Mouse (Mus musculus) leukemia stem cell, adult 10-12 weeks (primary cell): ENCODE results near the gene Ccdc162. TPM values are rescaled to one million over a fixed set of nuclear protein-coding genes. Genes with fewer than 3 reads are reported as not detected.

Source experiments
- polyA plus RNA-seq: library from polyadenylated mRNA; stranded (reverse); fragments of >175 nt; gene quantifications from 2 replicates; pipeline ENCODE4 v1.2.3, GENCODE M21; 2012; ENCODE audit warnings: low replicate concordance

The Ccdc162 gene
- 0.68 TPM in 1 of 2 replicates, not detected in the other for polyA plus RNA-seq

DNA sequence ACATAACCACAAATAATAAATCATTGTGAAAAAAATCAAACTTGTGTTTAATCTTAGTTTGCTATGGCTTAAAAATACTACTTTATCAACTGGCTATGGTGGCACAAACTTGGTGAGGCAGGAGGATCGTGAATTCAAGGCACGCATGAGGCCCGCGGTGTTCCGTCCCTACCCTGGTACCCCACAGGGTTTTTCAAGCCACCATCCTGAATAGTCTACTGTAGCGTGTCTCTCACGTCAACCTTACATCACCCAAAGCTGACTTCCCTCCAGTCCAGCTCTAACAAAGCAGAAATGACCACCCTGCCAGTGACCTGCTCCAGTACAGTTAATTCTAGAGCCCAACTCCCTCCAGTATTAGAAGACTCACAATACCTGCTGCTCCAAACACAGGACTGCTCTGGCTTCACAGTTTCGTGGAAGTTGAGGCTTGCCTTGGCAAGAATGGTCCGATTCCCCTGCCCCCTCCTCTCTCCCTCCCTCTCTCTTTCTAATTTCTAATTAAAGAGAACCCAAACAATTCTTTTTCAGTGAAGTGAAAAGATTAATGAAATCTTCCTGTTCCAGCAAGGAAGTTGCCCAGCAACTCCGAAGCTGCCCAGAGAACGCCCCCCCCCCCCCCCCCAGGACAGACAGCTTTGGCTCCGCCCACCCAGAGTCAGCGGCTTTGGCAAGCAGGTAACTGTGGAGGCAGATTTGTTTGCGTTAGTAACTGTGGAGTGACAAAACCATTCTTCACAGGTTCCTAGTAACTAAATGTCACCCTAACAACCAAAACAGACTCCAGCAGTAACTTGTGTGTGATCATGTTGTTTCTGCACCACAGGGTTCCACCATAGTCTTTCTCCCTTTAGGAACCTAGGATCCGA, at the start of gene Ccdc162:
Gene Ccdc162, minus strand, starts transcription at position 606 of the 869 bp plus-strand sequence.

DNA sequence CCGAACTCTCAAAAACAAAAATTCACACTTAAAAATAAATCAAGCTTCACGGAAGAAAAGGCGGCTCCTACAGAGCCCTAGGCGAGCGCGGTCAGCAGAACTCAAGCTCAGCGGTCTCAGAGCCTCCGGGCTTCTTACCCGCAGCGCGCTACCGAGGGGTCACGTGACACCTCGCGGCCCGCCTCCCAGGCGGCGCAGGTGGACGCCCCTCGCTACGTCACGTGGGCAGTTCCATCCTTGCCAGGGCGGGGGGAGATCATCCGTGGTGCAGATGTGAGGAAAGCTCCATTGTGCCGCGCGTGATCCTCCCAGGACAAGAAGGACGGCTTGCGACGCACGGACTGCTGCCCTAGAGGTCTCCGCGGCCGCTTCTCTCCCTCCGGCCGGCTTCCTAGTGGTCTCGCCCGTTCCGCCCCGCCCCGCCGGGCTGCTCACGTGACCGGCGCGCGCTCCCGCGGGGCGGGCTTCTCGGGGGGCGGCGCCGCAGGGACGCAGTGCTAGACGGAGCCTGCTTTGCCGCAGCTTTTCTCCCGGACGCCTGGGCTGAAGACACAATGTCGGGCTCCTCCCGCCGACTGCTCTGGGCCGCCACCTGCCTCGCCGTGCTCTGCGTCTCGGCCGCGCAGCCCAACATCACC, 197.3 kb downstream of the Ccdc162 start, which contains the start of gene Cd164:
Gene Cd164, plus strand, starts transcription at position 434 of the 638 bp plus-strand sequence.

GRCm38 (mm10) chr10:41489708-41490517, 226.5 kb downstream of the Ccdc162 start, which contains the start of the genes Smpd2 and Ppil6:
Gene Smpd2 (minus strand): TSS chr10:41490369.
Gene Ppil6 (plus strand): TSS chr10:41490439.

Other genes with a start within 250 kb of the Ccdc162 start
- gene Mical1, start 240.3 kb downstream of the Ccdc162 start, polyA plus RNA-seq = 15.4 and 35.8 TPM in 2 replicates
- gene Smpd2, start 226.3 kb downstream of the Ccdc162 start, polyA plus RNA-seq = 4.4 and 7.1 TPM in 2 replicates
- gene Ppil6, start 226.2 kb downstream of the Ccdc162 start, polyA plus RNA-seq = not detected in 2 replicates
- 274 and 292 TPM in 2 replicates for gene Cd164, start 197.2 kb downstream of the Ccdc162 start, polyA plus RNA-seq
- 0.56 and 2.2 TPM in 2 replicates for gene Cep57l1, start 93.2 kb upstream of the Ccdc162 start, polyA plus RNA-seq
- gene Sesn1, start 93.3 kb upstream of the Ccdc162 start, polyA plus RNA-seq = 2.5 and 4.4 TPM in 2 replicates